Mouse (Mus musculus): ENCODE data around the gene Celsr1. TPM values are rescaled to one million over a fixed set of nuclear protein-coding genes. Genes with fewer than 3 reads are reported as not detected.
"Not testable (repeated sequence)": the region's sequence is repeated elsewhere in the genome, so short reads cannot be mapped to it uniquely, and the experiment has no call there.

Gene Celsr1
- polyA plus RNA-seq, 1 experiment = 0.06 TPM

- H3K27me3 ChIP-seq (ENCODE audit: control insufficient read depth, insufficient read depth, insufficient read length) = no peaks in the 10 kb centered on the region
- no peak for TF ChIP-seq POLR2AphosphoS2 (IDR thresholded peaks at IDR 0.05; ENCODE audit: insufficient read length, low read depth)
- no peak for TF ChIP-seq CEBPB (IDR thresholded peaks at IDR 0.05; ENCODE audit: insufficient read depth, poor library complexity, severe bottlenecking)
- peak overlapping the region; percentile 74 for H3K4me2 ChIP-seq (ENCODE audit: low read depth)
- H3K36me3 ChIP-seq (ENCODE audit: control insufficient read depth, insufficient read depth) = peaks cover 3% of the 10 kb centered on the region
- H3K79me2 ChIP-seq (ENCODE audit: control insufficient read depth, insufficient read depth) = no peaks in the 10 kb centered on the region
- H3K4me3 ChIP-seq = peak overlapping the region; percentile 75
- H3ac ChIP-seq (ENCODE audit: control insufficient read depth, insufficient read length) = peak overlapping the region; percentile 27
These were observed 154.1 kb downstream of the Celsr1 start for GRCm38 (mm10) chr15:85879498-85879895.

GRCm38 (mm10) chr15:85878848-85879497, 154.6 kb downstream of the Celsr1 start, which contains the start of gene Trmu:
Gene Trmu (plus strand): TSS chr15:85879312.
- Histone ChIP-seq H3K27me3 (ENCODE audit: control insufficient read depth, insufficient read depth, insufficient read length) (no peaks in the 10 kb centered on the region), H3K36me3 (ENCODE audit: control insufficient read depth, insufficient read depth) (peaks cover 5% of the 10 kb centered on the region), H3ac (ENCODE audit: control insufficient read depth, insufficient read length) (peak within 1 kb of the TSS; percentile 27), H3K4me2 (ENCODE audit: low read depth) (peak within 1 kb of the TSS; percentile 83), H3K79me2 (ENCODE audit: control insufficient read depth, insufficient read depth) (no peaks in the 10 kb centered on the region), H3K4me3 (peak within 1 kb of the TSS; percentile 75)
- no peak for TF ChIP-seq TCF12 (IDR thresholded peaks at IDR 0.05; ENCODE audit: insufficient read depth, poor library complexity, severe bottlenecking)
- peak; percentile 66 for TF ChIP-seq REST (IDR thresholded peaks at IDR 0.05; ENCODE audit: insufficient read depth, insufficient read length)
- TF ChIP-seq MYOG (IDR thresholded peaks at IDR 0.05; ENCODE audit: control insufficient read depth in 1 of 3, insufficient read depth in 1 of 3, insufficient read length in 2 of 3, low read depth in 2 of 3) = peak in 1 of 3 experiments; percentile 49
- TF ChIP-seq USF1 (IDR thresholded peaks at IDR 0.05; ENCODE audit: low read depth) = no peak
- TF ChIP-seq POLR2A (IDR thresholded peaks at IDR 0.05; ENCODE audit: insufficient read length, low read depth) = peak; percentile 94
- peak in 1 of 3 experiments; percentile 50 for TF ChIP-seq MYOD1 (IDR thresholded peaks at IDR 0.05; ENCODE audit: control insufficient read depth in 1 of 3, insufficient read length in 2 of 3, low read depth in 2 of 3)
- TF ChIP-seq POLR2AphosphoS2 (IDR thresholded peaks at IDR 0.05; ENCODE audit: insufficient read length, low read depth) = peak; percentile 99
- no peak for TF ChIP-seq E2F4 (IDR thresholded peaks at IDR 0.05; ENCODE audit: insufficient read depth)

DNA sequence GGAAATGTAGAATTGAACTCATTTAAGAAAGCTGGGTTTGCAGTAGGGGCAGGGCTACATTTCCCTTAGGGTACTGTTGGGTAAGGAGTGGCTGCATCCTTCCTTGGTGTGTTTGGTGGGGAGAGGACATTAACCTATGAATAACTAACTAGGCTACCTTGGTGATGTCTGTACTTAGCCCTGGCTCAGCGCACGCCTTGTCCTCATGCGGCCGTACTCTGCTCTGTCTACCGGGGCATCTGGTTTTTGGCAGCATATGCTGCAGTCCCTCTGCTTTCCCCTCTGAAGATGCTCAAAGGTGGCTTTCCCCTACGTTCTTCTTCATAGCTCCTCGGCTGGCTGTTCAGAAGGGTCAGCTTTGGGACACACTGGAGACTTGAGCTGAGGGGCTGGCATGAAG, 156.2 kb downstream of the Celsr1 start:
- no peaks in the 10 kb centered on the region for H3K27me3 ChIP-seq (ENCODE audit: control insufficient read depth, insufficient read depth, insufficient read length)
- H3K79me2 ChIP-seq (ENCODE audit: control insufficient read depth, insufficient read depth) = no peaks in the 10 kb centered on the region
- no peak overlapping the region for H3K4me3 ChIP-seq
- TF ChIP-seq SRF (IDR thresholded peaks at IDR 0.05; ENCODE audit: control insufficient read depth, insufficient read length, low read depth) = no peak
- no peak for TF ChIP-seq E2F4 (IDR thresholded peaks at IDR 0.05; ENCODE audit: insufficient read depth)
- TF ChIP-seq CEBPB (IDR thresholded peaks at IDR 0.05; ENCODE audit: insufficient read depth, poor library complexity, severe bottlenecking) = no peak
- TF ChIP-seq POLR2AphosphoS2 (IDR thresholded peaks at IDR 0.05; ENCODE audit: insufficient read length, low read depth) = no peak
- no peak for TF ChIP-seq POLR2A (IDR thresholded peaks at IDR 0.05; ENCODE audit: insufficient read length, low read depth)
- TF ChIP-seq REST (IDR thresholded peaks at IDR 0.05; ENCODE audit: insufficient read depth, insufficient read length) = no peak
- TF ChIP-seq MYOD1 (IDR thresholded peaks at IDR 0.05; ENCODE audit: control insufficient read depth in 1 of 3, insufficient read length in 2 of 3, low read depth in 2 of 3) = no peak
- no peak for TF ChIP-seq TCF12 (IDR thresholded peaks at IDR 0.05; ENCODE audit: insufficient read depth, poor library complexity, severe bottlenecking)
- TF ChIP-seq MYOG (IDR thresholded peaks at IDR 0.05; ENCODE audit: control insufficient read depth in 1 of 3, insufficient read depth in 1 of 3, insufficient read length in 2 of 3, low read depth in 2 of 3) = no peak
- TF ChIP-seq TCF3 (IDR thresholded peaks at IDR 0.05; ENCODE audit: insufficient read length, low read depth) = no peak
- no peak for TF ChIP-seq MAX (IDR thresholded peaks at IDR 0.05; ENCODE audit: low read depth)
- TF ChIP-seq USF1 (IDR thresholded peaks at IDR 0.05; ENCODE audit: low read depth) = no peak
- peaks cover 18% of the 10 kb centered on the region for H3K36me3 ChIP-seq (ENCODE audit: control insufficient read depth, insufficient read depth)
- no peak overlapping the region for H3ac ChIP-seq (ENCODE audit: control insufficient read depth, insufficient read length)
- no peak overlapping the region for H3K4me2 ChIP-seq (ENCODE audit: low read depth)

GRCm38 (mm10) chr15:85867696-85868095, 165.9 kb downstream of the Celsr1 start:
- TF ChIP-seq USF1 (IDR thresholded peaks at IDR 0.05; ENCODE audit: low read depth) (no peak), MYOD1 (IDR thresholded peaks at IDR 0.05; ENCODE audit: control insufficient read depth in 1 of 3, insufficient read length in 2 of 3, low read depth in 2 of 3) (no peak), POLR2A (IDR thresholded peaks at IDR 0.05; ENCODE audit: insufficient read length, low read depth) (no peak), MYOG (IDR thresholded peaks at IDR 0.05; ENCODE audit: control insufficient read depth in 1 of 3, insufficient read depth in 1 of 3, insufficient read length in 2 of 3, low read depth in 2 of 3) (no peak), E2F4 (IDR thresholded peaks at IDR 0.05; ENCODE audit: insufficient read depth) (no peak), MAX (IDR thresholded peaks at IDR 0.05; ENCODE audit: low read depth) (no peak), TCF12 (IDR thresholded peaks at IDR 0.05; ENCODE audit: insufficient read depth, poor library complexity, severe bottlenecking) (no peak), SRF (IDR thresholded peaks at IDR 0.05; ENCODE audit: control insufficient read depth, insufficient read length, low read depth) (no peak), POLR2AphosphoS2 (IDR thresholded peaks at IDR 0.05; ENCODE audit: insufficient read length, low read depth) (no peak), TCF3 (IDR thresholded peaks at IDR 0.05; ENCODE audit: insufficient read length, low read depth) (no peak), REST (IDR thresholded peaks at IDR 0.05; ENCODE audit: insufficient read depth, insufficient read length) (no peak), CEBPB (IDR thresholded peaks at IDR 0.05; ENCODE audit: insufficient read depth, poor library complexity, severe bottlenecking) (no peak)
- H3K79me2 ChIP-seq (ENCODE audit: control insufficient read depth, insufficient read depth) = no peaks in the 10 kb centered on the region
- H3K4me2 ChIP-seq (ENCODE audit: low read depth) = no peak overlapping the region
- H3ac ChIP-seq (ENCODE audit: control insufficient read depth, insufficient read length) = no peak overlapping the region
- peaks cover 23% of the 10 kb centered on the region for H3K36me3 ChIP-seq (ENCODE audit: control insufficient read depth, insufficient read depth)
- H3K27me3 ChIP-seq (ENCODE audit: control insufficient read depth, insufficient read depth, insufficient read length) = no peaks in the 10 kb centered on the region
- H3K4me3 ChIP-seq = no peak overlapping the region

DNA sequence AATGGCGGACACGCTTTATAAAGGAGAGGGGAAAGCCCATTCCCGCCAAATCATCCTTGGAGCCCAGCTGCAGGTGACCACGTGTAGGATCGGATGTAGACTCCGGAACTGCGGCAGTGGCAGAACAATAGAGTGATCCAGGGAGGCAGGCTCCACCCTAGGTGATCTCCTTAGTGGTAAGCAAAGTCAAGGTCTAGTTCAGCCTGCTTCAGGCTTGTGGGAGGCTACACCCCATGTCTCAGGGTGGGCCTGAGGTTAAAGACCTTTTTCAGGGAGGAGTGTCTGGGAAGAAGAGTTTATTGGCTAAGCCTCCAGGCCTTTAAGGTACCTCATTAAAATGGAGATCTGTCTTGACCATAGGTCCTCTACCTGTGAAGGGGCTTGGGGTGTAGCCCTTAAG, 167.7 kb downstream of the Celsr1 start:
- not testable (repeated sequence) for H3ac ChIP-seq (ENCODE audit: control insufficient read depth, insufficient read length); H3K4me2 ChIP-seq (ENCODE audit: low read depth); H3K27me3 ChIP-seq (ENCODE audit: control insufficient read depth, insufficient read depth, insufficient read length); H3K4me3 ChIP-seq
- Histone ChIP-seq H3K79me2 (ENCODE audit: control insufficient read depth, insufficient read depth) (peaks cover 15% of the 10 kb centered on the region), H3K36me3 (ENCODE audit: control insufficient read depth, insufficient read depth) (peaks cover 11% of the 10 kb centered on the region)

Measured in myocyte (in vitro differentiated cells).